Mouse (Mus musculus): ENCODE results near the gene Ccnjl.

Ccnjl gene

GRCm38 (mm10) chr11:43568263-43568662, 39.7 kb downstream of the Ccnjl start:
- DNase-seq (ENCODE audit: low spot score in 2 of 2): peak in 1 of 2 experiments; percentile 34

- DNase-seq (ENCODE audit: low spot score in 2 of 2): no peak
Observed at GRCm38 (mm10) chr11:43569188-43569587, 40.6 kb downstream of the Ccnjl start.

- peak in 1 of 2 experiments; percentile 43 for DNase-seq (ENCODE audit: low spot score in 2 of 2)
Observed at GRCm38 (mm10) chr11:43569595-43569994, 41.0 kb downstream of the Ccnjl start.

DNA sequence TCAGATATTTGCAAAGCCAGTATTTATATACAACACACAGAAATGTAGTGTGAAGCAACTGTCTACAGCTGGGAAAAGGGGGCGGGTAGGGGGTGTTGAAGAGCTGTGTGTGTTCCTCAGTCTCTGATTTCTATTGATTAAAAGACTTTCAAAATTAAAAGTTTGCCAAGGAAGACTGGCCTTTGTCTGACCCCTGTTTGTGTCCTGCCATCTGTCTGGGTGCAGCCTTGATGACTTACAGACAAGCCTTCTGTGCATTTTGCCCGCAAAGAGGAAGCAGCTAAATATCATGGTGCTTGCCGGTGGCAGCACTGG, 46.4 kb downstream of the Ccnjl start:
- DNase-seq (ENCODE audit: low spot score in 2 of 2): no peak

GRCm38 (mm10) chr11:43575376-43576151, 47.0 kb downstream of the Ccnjl start:
- DNase-seq (ENCODE audit: low spot score in 2 of 2): no peak

DNA sequence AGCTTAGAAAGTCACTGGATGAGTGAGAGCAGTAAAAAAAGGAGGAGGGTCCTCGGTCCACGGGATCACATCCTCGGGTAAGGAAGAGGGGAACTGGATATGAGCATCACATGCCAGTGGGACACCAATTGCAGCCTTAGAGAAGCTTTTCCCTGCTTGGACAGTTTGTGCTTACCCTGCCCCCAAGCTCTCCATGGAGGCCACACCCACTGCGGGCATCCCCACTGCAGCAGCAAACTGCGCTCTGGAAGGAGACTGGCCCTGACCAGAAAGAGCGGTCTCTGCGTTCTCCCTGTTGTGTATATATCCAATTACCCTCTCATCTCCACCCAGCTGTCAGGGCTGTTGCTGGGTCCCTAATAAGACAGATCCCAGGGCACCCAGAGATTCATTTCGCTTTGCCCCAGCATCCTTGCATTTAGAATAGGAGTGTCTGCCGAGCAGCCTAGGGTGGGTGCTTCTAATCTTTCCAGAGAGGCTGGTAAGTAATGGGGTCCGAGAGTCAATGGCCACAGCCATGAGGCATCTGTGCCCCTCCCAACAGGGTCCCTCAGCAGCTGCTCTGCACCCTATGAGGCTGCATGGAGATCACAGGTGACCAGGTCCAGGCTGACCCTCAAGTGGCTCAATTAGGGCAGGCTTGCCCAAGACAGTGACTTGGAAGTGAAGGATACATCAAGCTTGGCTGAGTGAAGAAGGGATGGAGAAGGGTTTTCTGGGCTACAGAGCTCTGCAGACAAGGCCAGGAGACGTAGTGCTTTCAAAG, 49.3 kb downstream of the Ccnjl start:
- no peak for DNase-seq (ENCODE audit: low spot score in 2 of 2)

GRCm38 (mm10) chr11:43585211-43586005, 56.8 kb downstream of the Ccnjl start:
- no peak for DNase-seq (ENCODE audit: low spot score in 2 of 2)

- DNase-seq (ENCODE audit: low spot score in 2 of 2): peak; percentile 65 to 80
Observed at GRCm38 (mm10) chr11:43586324-43587090, 57.9 kb downstream of the Ccnjl start, which contains the start of gene 4933415A04Rik. Gene 4933415A04Rik, plus strand, starts transcription at chr11:43587040.

GRCm38 (mm10) chr11:43589530-43590072, 61.0 kb downstream of the Ccnjl start:
- no peak for DNase-seq (ENCODE audit: low spot score in 2 of 2)

DNA sequence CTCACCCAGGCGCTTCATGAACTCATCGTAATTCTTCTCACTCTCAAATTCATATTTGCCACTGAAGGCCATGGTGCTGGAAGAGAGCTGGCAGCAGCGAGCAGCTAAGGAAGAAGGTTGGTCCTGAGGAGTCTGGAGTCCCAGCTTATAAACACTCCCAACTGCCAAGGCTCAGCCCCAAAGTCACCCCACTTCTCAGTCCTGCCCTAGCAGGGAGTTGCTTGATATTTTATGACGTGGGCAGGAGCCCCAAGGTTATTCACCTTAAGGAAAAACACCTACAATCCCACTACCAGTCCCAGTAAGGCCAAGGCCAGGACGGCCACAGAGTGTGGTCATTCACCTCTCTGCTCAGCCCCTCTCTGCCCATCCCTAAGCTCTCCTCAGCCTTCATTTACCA, 72.9 kb downstream of the Ccnjl start, which contains the start of gene Fabp6:
Gene Fabp6 (minus strand): TSS at position 101 of the 400 bp plus-strand sequence.
- DNase-seq (ENCODE audit: low spot score in 2 of 2): no peak

- no peak for DNase-seq (ENCODE audit: low spot score in 2 of 2)
Observed at GRCm38 (mm10) chr11:43604207-43604606, 75.6 kb downstream of the Ccnjl start.

GRCm38 (mm10) chr11:43604891-43605290, 76.3 kb downstream of the Ccnjl start:
- no peak for DNase-seq (ENCODE audit: low spot score in 2 of 2)

GRCm38 (mm10) chr11:43605859-43606258, 77.3 kb downstream of the Ccnjl start:
- DNase-seq (ENCODE audit: low spot score in 2 of 2): no peak

- no peak for DNase-seq (ENCODE audit: low spot score in 2 of 2)
Observed at GRCm38 (mm10) chr11:43608440-43608839, 79.9 kb downstream of the Ccnjl start.

- no peak for DNase-seq (ENCODE audit: low spot score in 2 of 2)
Observed at GRCm38 (mm10) chr11:43610006-43610661, 81.5 kb downstream of the Ccnjl start.

- DNase-seq (ENCODE audit: low spot score in 2 of 2): no peak
Observed at GRCm38 (mm10) chr11:43610662-43611033, 82.1 kb downstream of the Ccnjl start.

DNA sequence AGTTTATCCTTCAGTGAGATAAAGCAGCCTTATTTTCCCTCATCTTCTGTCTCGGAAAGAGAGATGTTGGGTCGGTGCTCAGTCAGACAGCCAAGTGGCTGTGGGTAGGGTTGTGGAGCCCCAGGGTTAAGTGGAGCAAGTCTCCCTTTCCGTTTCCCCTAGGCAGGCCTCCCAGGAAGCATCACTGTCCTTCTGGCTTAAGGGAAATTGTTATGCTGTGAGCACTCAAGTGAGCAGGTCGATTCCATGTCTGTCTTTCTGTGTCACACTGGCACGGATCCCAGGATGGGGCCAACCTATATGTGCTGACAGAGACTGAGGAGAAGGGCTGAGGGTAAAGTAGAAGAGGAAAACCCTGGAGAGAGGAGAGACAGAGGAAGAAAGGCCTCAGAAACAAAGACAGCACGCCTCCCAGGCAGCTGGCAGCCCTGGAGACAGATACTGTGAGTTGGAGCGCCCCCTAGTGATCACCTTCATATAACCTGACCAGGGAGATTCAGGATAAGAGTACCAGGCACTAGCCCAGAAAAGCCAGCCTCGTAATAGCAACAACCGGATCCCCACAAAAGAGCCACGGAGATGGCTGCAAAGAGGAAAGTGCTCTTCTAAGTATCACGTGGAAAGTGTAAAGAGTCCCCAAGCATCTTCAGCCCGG, 84.4 kb downstream of the Ccnjl start:
- DNase-seq (ENCODE audit: low spot score in 2 of 2): peak; percentile 67 to 87

- peak in 1 of 2 experiments; percentile 46 for DNase-seq (ENCODE audit: low spot score in 2 of 2)
Observed at GRCm38 (mm10) chr11:43617924-43618323, 89.3 kb downstream of the Ccnjl start.

DNA sequence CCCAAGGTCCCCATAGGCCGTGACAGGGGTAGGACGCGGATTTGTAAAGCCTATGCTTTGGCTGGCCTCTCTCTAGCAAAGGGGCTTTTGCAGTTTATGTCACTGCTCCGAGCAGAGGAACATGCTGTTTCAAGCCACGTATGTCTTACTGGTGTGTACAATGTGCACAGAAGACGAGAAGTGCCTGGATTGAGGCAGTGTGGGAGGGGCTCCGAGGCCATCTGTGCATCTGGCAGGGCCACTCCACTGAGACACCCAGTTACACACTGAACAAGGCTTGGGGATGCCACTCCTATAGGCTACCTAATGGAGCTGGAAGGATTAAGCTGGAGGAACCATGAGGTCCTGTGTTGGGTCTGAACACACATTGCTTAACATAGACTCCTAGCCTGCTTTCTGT, 89.8 kb downstream of the Ccnjl start:
- DNase-seq (ENCODE audit: low spot score in 2 of 2): peak in 1 of 2 experiments; percentile 26

DNA sequence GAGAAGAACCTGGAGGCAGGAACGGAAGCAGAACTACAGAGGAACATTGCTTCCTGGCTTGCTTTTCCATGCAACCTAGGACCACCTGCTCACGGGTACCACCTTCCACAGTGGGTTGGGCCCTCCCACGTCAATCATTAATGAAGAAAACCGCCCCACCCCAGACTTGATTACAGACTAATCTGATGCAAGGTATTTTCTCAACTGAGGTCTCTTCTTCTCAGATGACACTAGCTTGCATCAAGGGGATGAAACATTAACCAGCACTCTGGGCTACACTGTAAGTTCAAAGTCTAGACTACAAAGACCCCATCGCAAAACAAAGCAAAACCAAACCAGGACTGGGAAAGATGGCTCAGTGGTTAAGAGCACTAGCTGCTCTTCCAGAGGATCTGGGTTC, 93.2 kb downstream of the Ccnjl start:
- no peak for DNase-seq (ENCODE audit: low spot score in 2 of 2)

Measured in cerebellum, postnatal 4 days (tissue).